Mouse (Mus musculus) cerebellum, postnatal 25 days (tissue): Measurements from ENCODE around the gene Xrcc5.
A peak's percentile ranks its signal among the peaks of the same experiment; 100 is the strongest.

ENCODE experiments used
- DNase-seq, 2 experiments: peaks; one replicate each; pipeline ENCODE4 v3.0.0; 2021; ENCODE audit warnings: mixed read lengths in 2 of 2

Gene Xrcc5

GRCm38 (mm10) chr1:72307317-72307798 is at the start of gene Xrcc5:
TSS of gene Xrcc5 (plus strand) at chr1:72307421.
- DNase-seq: peak; percentile 93 to 95

- DNase-seq: no peak
These were observed 44.1 kb upstream of the Xrcc5 start for GRCm38 (mm10) chr1:72263099-72263498.

- peak; percentile 15 to 30 for DNase-seq
These were observed 29.1 kb upstream of the Xrcc5 start for GRCm38 (mm10) chr1:72278085-72278484.

- no peak for DNase-seq
These were observed 24.6 kb upstream of the Xrcc5 start for GRCm38 (mm10) chr1:72282604-72283003.

GRCm38 (mm10) chr1:72283992-72284485 is 23.2 kb upstream of the Xrcc5 start, which contains the start of the genes Pecr and Tmem169:
TSS of gene Pecr (minus strand) at chr1:72284314.
TSS of gene Tmem169 (plus strand) at chr1:72284369.
- peak; percentile 95 to 98 for DNase-seq

GRCm38 (mm10) chr1:72284539-72284938 is 22.7 kb upstream of the Xrcc5 start:
- DNase-seq: peak in 1 of 2 experiments; percentile 56

- no peak for DNase-seq
These were observed 20.3 kb upstream of the Xrcc5 start for GRCm38 (mm10) chr1:72286904-72287303.

- no peak for DNase-seq
These were observed 19.3 kb upstream of the Xrcc5 start for GRCm38 (mm10) chr1:72287893-72288292.

- no peak for DNase-seq
These were observed 18.6 kb upstream of the Xrcc5 start for GRCm38 (mm10) chr1:72288527-72289150.

GRCm38 (mm10) chr1:72290896-72291295 is 16.3 kb upstream of the Xrcc5 start:
- no peak for DNase-seq

GRCm38 (mm10) chr1:72291421-72291820 is 15.8 kb upstream of the Xrcc5 start:
- DNase-seq: no peak

GRCm38 (mm10) chr1:72291925-72292324 is 15.3 kb upstream of the Xrcc5 start:
- DNase-seq: no peak

- DNase-seq: no peak
These were observed 13.2 kb upstream of the Xrcc5 start for GRCm38 (mm10) chr1:72293869-72294663.

- DNase-seq: no peak
These were observed 11.5 kb upstream of the Xrcc5 start for GRCm38 (mm10) chr1:72295746-72296145.

- no peak for DNase-seq
These were observed 5.4 kb upstream of the Xrcc5 start for GRCm38 (mm10) chr1:72301845-72302244.

- DNase-seq: no peak
These were observed 980 bp upstream of the Xrcc5 start for GRCm38 (mm10) chr1:72306241-72306640.

- peak in 1 of 2 experiments; percentile 72 for DNase-seq
These were observed 491 bp upstream of the Xrcc5 start for GRCm38 (mm10) chr1:72306679-72307181.

- DNase-seq: no peak
These were observed 1.7 kb downstream of the Xrcc5 start for GRCm38 (mm10) chr1:72308919-72309318.

- no peak for DNase-seq
These were observed 2.7 kb downstream of the Xrcc5 start for GRCm38 (mm10) chr1:72309744-72310424.

GRCm38 (mm10) chr1:72312701-72313398 is 5.6 kb downstream of the Xrcc5 start:
- DNase-seq: no peak

GRCm38 (mm10) chr1:72313399-72314039 is 6.3 kb downstream of the Xrcc5 start:
- no peak for DNase-seq

GRCm38 (mm10) chr1:72315447-72315846 is 8.2 kb downstream of the Xrcc5 start:
- no peak for DNase-seq
